ENCODE assay signal across 23 mouse cellular contexts in the genomic region with DNA sequence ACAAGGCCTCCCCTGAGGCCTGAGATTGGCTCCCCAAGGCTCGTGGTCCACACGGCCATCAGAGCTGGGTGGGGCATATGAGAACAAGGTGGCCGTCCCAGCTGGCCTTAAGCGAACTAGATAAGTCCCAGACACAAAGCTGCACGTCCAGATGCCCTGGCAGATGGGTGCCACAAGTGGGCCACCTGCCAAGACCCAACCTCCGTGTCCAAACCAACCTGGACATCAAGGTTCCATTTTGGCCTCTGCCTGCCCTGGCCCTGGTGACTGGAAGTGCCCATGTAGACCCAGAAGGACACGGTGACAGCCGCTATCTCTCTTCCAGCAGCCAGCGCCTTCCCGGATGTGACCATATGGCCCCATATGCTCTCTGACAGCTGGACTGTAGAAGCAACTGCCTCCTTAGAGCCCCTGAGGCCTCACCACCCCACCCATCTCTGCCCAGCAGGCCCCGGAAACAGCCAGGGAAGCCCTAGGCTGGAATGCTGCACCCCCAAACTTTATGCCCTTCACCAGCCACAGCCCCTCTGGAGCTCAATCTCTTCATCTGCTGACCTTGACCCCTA. TPM values are rescaled to one million over a fixed set of nuclear protein-coding genes. Genes with fewer than 3 reads are reported as not detected.
DNase-seq lines count a peak whose midpoint lies in the region; ATAC-seq and TF ChIP-seq lines count a peak whose summit lies in the region.
"Had no signal": no experiment of that assay in that cellular context is flagged by ENCODE, and none has a peak within 500 bp of the region (broad histone marks: within the 10 kb centered on the region; RNA-seq: fewer than 3 reads in every experiment).

No protein-coding gene starts in this region.

- ATAC-seq in embryonic facial prominence, embryonic 14.5 days (ENCODE audit: low read depth), result no peak
- ATAC-seq in midbrain, embryonic 16.5 days, result no peak
- ATAC-seq: intestine, postnatal 0 days; liver, postnatal 0 days; Patski had no signal

- H3K9me3 ChIP-seq in embryonic facial prominence, embryonic 14.5 days (ENCODE audit: control insufficient read depth, low read length), result no peaks in the 10 kb centered on the region
- no peaks in the 10 kb centered on the region for H3K9me3 ChIP-seq in embryonic facial prominence, embryonic 10.5 days
- H3K9me3 ChIP-seq in midbrain, embryonic 16.5 days (replicated peaks; ENCODE audit: control insufficient read depth, low read length, poor library complexity, severe bottlenecking), result no peaks in the 10 kb centered on the region
- H3K9me3 ChIP-seq in midbrain, embryonic 10.5 days (replicated peaks), result no peaks in the 10 kb centered on the region
- H3K9me3 ChIP-seq: embryonic facial prominence, embryonic 12.5 days; forebrain, embryonic 12.5 days; kidney, embryonic 15.5 days; limb, embryonic 12.5 days; midbrain, embryonic 12.5 days had no signal

- H3K36me3 ChIP-seq in embryonic facial prominence, embryonic 14.5 days (ENCODE audit: control insufficient read depth, insufficient read depth, low read length), result no peaks in the 10 kb centered on the region
- no peaks in the 10 kb centered on the region for H3K36me3 ChIP-seq in embryonic facial prominence, embryonic 10.5 days (replicated peaks)
- H3K36me3 ChIP-seq in midbrain, embryonic 16.5 days (ENCODE audit: control insufficient read depth, insufficient read depth, low read length), result no peaks in the 10 kb centered on the region
- H3K36me3 ChIP-seq in midbrain, embryonic 10.5 days, result no peaks in the 10 kb centered on the region
- H3K36me3 ChIP-seq: embryonic facial prominence, embryonic 12.5 days; forebrain, embryonic 12.5 days; kidney, embryonic 15.5 days; limb, embryonic 12.5 days; midbrain, embryonic 12.5 days had no signal

- peak; percentile 5 for DNase-seq in embryonic facial prominence, embryonic 14.5 days (ENCODE audit: low spot score)
- DNase-seq in embryonic facial prominence, embryonic 10.5 days (ENCODE audit: low spot score), result no peak
- no peak for DNase-seq in left cerebral cortex, adult 2 months (ENCODE audit: extremely low spot score in 1 of 2, low spot score in 2 of 2)
- DNase-seq in left cerebral cortex, adult 11 months (ENCODE audit: low spot score), result no peak
- DNase-seq in midbrain, embryonic 10.5 days (ENCODE audit: low spot score), result no peak
- no peak for DNase-seq in heart, adult 11 months
- DNase-seq: adrenal gland, adult 2 months; cerebellum, adult 11-12 months; gastrocnemius, postnatal 36 days; kidney, postnatal 4 days; liver, postnatal 0 days had no signal

- intact Hi-C loops in left cerebral cortex, adult 2 months (cut with DNase I), result loop anchor here (2.0 kb wide), 1 partner anchor 13 kb away; no protein-coding TSS in a partner anchor

- H3K27me3 ChIP-seq in embryonic facial prominence, embryonic 14.5 days (replicated peaks; ENCODE audit: control insufficient read depth, insufficient read depth, low read length), result peaks cover 44% of the 10 kb centered on the region
- H3K27me3 ChIP-seq in embryonic facial prominence, embryonic 10.5 days (replicated peaks; ENCODE audit: low read depth, poor library complexity, severe bottlenecking), result peaks cover 50% of the 10 kb centered on the region
- peaks cover 3% of the 10 kb centered on the region; the same call in 1 of the 2 replicates for H3K27me3 ChIP-seq in midbrain, embryonic 16.5 days (ENCODE audit: control insufficient read depth, insufficient read depth, low read depth, low read length)
- peaks cover 49% of the 10 kb centered on the region for H3K27me3 ChIP-seq in midbrain, embryonic 10.5 days (ENCODE audit: low read depth, poor library complexity, severe bottlenecking)

- H3K9ac ChIP-seq in embryonic facial prominence, embryonic 14.5 days (ENCODE audit: low read depth, low read length), result no peak overlapping the region
- H3K9ac ChIP-seq in midbrain, embryonic 16.5 days (ENCODE audit: low read depth, low read length), result 0 out of 2 replicates have a peak overlapping the region, but pooled peaks have one; percentile 10
- H3K9ac ChIP-seq: embryonic facial prominence, embryonic 12.5 days; forebrain, embryonic 12.5 days; kidney, embryonic 15.5 days; limb, embryonic 12.5 days; liver, postnatal 0 days; midbrain, embryonic 12.5 days had no signal

- H3K4me2 ChIP-seq in embryonic facial prominence, embryonic 14.5 days (ENCODE audit: low read depth, low read length), result no peak overlapping the region
- H3K4me2 ChIP-seq in midbrain, embryonic 16.5 days (ENCODE audit: low read length), result no peak overlapping the region
- H3K4me2 ChIP-seq: embryonic facial prominence, embryonic 12.5 days; forebrain, embryonic 12.5 days; kidney, embryonic 15.5 days; limb, embryonic 12.5 days; liver, embryonic 11.5 days; midbrain, embryonic 12.5 days had no signal

- WGBS in embryonic facial prominence, embryonic 14.5 days, result 81% methylated on average over 11 of the region's 11 CpGs
- 81% methylated on average over 11 of the region's 11 CpGs for WGBS in embryonic facial prominence, embryonic 10.5 days
- WGBS in midbrain, embryonic 16.5 days, result 78% methylated on average over 11 of the region's 11 CpGs
- 84% methylated on average over 11 of the region's 11 CpGs for WGBS in midbrain, embryonic 10.5 days

- peaks cover 4% of the 10 kb centered on the region; the same call in 1 of the 2 replicates for H3K4me1 ChIP-seq in embryonic facial prominence, embryonic 14.5 days (ENCODE audit: control insufficient read depth, insufficient read depth, low read length)
- H3K4me1 ChIP-seq in embryonic facial prominence, embryonic 10.5 days, result peaks cover 32% of the 10 kb centered on the region
- peaks cover 15% of the 10 kb centered on the region for H3K4me1 ChIP-seq in midbrain, embryonic 16.5 days (ENCODE audit: control insufficient read depth, insufficient read depth, low read length)
- H3K4me1 ChIP-seq in midbrain, embryonic 10.5 days, result peaks cover 22% of the 10 kb centered on the region

- TF ChIP-seq CTCF in left cerebral cortex, adult 2 months (IDR thresholded peaks at IDR 0.05), result no peak

- H3K4me3 ChIP-seq in embryonic facial prominence, embryonic 14.5 days (ENCODE audit: low read depth, low read length), result no peak overlapping the region
- H3K4me3 ChIP-seq in embryonic facial prominence, embryonic 10.5 days, result no peak overlapping the region
- H3K4me3 ChIP-seq in left cerebral cortex, adult 2 months, result peak overlapping the region; percentile 70; the same call in 1 of the 2 replicates
- no peak overlapping the region for H3K4me3 ChIP-seq in midbrain, embryonic 16.5 days (ENCODE audit: low read depth, low read length)
- no peak overlapping the region for H3K4me3 ChIP-seq in midbrain, embryonic 10.5 days
- H3K4me3 ChIP-seq: embryonic facial prominence, embryonic 12.5 days; erythroblast, embryonic 14.5 days; forebrain, embryonic 12.5 days; kidney, embryonic 15.5 days; limb, embryonic 12.5 days; midbrain, embryonic 12.5 days had no signal

- no peak overlapping the region for H3K27ac ChIP-seq in embryonic facial prominence, embryonic 14.5 days (replicated peaks; ENCODE audit: low read depth, low read length)
- no peak overlapping the region for H3K27ac ChIP-seq in embryonic facial prominence, embryonic 10.5 days (replicated peaks)
- no peak overlapping the region for H3K27ac ChIP-seq in left cerebral cortex, adult 2 months
- H3K27ac ChIP-seq in midbrain, embryonic 16.5 days (ENCODE audit: low read length), result no peak overlapping the region
- H3K27ac ChIP-seq in midbrain, embryonic 10.5 days (replicated peaks), result no peak overlapping the region; the same call in 1 of the 2 replicates
- H3K27ac ChIP-seq: embryonic facial prominence, embryonic 12.5 days; forebrain, embryonic 12.5 days; kidney, embryonic 15.5 days; limb, embryonic 12.5 days; midbrain, embryonic 12.5 days had no signal

RNA-seq across cellular contexts. Expression of gene Lingo1, which starts 4.5 kb away (rescaled TPM):
- polyA plus RNA-seq in embryonic facial prominence, embryonic 14.5 days (2014; fragmentation: Nextera tagmentation; extraction: Ambion mirVana), result 6.4 and 8.3 TPM in 2 replicates
- polyA plus RNA-seq in embryonic facial prominence, embryonic 10.5 days (2016; fragmentation: Nextera tagmentation; extraction: Ambion mirVana), result 2.1 and 2.4 TPM in 2 replicates
- 100 to 1,000 TPM; 481 to 504 TPM for total RNA-seq in left cerebral cortex, adult 2 months (2021)
- polyA plus RNA-seq in midbrain, embryonic 16.5 days (2015; fragmentation: Nextera tagmentation; extraction: Ambion mirVana), result 71.0 and 83.0 TPM in 2 replicates
- 2.8 and 6.4 TPM in 2 replicates for polyA plus RNA-seq in midbrain, embryonic 10.5 days (2016; fragmentation: Nextera tagmentation; extraction: Ambion mirVana)
- total RNA-seq: megakaryocyte progenitor cell, adult 5-6 weeks; monocyte, adult 5-6 weeks had no signal
- polyA plus RNA-seq: erythroblast, embryonic 14.5 days had no signal
